Mouse (Mus musculus) testis, adult 2 months (tissue): Measurements from ENCODE around the gene Usp47.

Experiments
- CTCF ChIP-seq: fragments of 200-500 bp; IDR thresholded peaks from 2 replicates; pipeline ENCODE4 v1.5.1; 2012; ENCODE audit warnings: low read depth, mild to moderate bottlenecking, inconsistent platforms, low read length, moderate library complexity; ENCODE audit not compliant: control insufficient read depth, insufficient read depth, insufficient replicate concordance
- POLR2A ChIP-seq: fragments of 200-500 bp; IDR thresholded peaks from 2 replicates; pipeline ENCODE4 v1.6.1; 2012; ENCODE audit warnings: low read depth, mild to moderate bottlenecking, inconsistent platforms, low read length, moderate library complexity; ENCODE audit not compliant: control insufficient read depth

DNA sequence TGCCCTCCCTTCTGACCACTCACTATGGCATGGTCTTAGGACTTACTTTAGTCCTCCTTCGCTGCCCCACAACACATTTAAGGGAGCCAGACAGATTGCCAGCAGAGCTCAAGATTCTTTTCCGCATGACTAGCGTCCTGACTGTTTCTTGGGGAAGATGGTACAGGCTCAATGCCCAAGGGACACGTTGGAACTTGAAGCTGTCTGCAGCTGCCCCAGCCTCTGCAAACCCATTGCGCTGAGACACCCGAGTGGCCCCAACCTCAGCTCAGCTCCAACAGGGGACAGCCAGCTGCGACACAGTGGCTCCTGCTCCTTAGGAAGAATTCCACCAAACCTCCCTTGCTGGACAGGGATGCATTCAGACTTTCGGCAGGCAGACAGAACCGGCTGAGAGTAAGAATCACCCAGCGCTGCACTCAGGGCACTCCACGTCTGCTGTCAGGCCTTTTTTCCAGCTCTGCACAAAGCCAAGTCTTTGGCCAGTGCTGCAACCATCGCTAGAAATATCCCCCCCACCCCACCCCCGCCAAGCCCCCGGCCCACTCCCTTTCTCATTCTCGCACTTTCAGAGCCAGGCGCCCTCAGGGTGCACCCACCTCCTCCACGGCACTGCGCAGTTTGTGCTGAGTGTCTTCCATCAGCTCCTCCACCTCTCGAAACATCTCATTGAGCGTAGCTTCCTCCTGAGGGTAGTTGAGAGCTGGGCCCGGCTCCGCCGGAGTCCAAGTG, 134.4 kb downstream of the Usp47 start:
- no peak for TF ChIP-seq CTCF
- no peak for TF ChIP-seq POLR2A
